Mouse (Mus musculus) T-helper 2 cell (primary cell): ENCODE data around the gene Spats1.

ENCODE experiments used
- in situ Hi-C: fragments of 300-600 bp; cut with MboI, MseI; formaldehyde crosslinking; loops from one replicate; pipeline ENCODE4 v1.15.1; 2025; ENCODE audit warnings: high pct_unique_total_duplicates

Spats1 gene

DNA sequence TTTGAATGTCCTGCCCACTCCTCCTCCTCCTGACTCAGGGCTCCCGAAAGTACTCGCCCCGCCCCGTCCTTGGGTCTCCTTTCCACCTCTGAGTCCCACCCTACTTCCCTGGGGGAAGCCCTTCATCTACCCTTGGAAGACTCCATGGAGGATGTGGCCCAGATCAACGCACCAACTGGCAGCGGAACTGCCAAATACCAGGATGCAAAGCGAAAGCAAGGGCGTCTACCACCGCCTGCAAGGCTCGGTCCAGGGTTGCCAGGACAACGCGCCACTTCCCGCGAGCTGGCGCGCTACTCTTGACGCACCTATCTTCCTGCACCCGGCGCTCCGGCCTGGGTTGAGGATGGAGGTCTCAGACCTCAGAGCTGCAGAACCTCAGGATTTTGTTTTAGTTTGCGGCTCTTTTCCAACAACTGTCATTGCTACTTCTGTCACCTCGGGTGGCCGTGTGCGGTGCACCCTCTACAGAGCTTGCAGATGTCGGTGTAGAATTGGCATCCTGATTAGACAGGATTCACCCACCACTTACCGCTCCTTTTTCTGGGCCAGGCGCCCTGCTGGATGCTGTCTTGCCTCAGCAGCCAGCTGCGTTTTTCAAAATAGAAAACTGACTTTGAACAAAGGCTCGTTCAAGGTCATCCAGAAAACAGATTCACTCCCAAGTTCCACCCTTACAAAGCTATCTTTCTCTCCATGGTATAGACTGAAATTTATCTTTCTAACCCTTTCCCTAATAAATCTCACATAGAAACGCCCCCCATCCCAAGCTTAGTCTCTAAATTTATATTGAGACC is at the start of gene Spats1:
Spats1 (minus strand) TSS at position 747 of the 797 bp plus-strand sequence.
- in situ Hi-C loops: loop anchor here (5.0 kb wide), 1 partner anchor 77 kb away; no protein-coding TSS in a partner anchor

GRCm38 (mm10) chr17:45524961-45525360 is 49.7 kb upstream of the Spats1 start:
- in situ Hi-C loops: no loop called here

DNA sequence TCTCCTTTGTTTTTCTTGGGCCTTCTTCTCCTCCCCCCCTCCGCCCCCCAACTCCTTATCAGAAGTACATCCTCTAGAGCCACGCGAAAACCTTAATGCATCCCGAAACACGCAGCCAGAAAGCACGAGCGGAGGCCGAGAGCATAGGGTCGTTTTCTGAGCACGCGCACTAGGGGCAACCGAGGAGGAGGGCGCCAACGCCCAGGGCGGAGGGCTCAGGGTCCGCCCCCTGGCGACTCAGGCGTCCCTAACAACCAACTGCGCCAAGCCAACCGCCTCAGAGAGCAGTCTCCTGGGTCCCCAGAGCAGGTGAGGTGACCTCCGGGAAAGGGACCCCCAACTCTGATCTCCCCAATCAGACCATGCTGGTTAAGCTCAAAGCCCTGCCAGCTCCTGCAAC is 48.0 kb upstream of the Spats1 start, which contains the start of gene Tcte1:
Tcte1 (plus strand) TSS at position 172 of the 400 bp plus-strand sequence.
- in situ Hi-C loops: no loop called here

DNA sequence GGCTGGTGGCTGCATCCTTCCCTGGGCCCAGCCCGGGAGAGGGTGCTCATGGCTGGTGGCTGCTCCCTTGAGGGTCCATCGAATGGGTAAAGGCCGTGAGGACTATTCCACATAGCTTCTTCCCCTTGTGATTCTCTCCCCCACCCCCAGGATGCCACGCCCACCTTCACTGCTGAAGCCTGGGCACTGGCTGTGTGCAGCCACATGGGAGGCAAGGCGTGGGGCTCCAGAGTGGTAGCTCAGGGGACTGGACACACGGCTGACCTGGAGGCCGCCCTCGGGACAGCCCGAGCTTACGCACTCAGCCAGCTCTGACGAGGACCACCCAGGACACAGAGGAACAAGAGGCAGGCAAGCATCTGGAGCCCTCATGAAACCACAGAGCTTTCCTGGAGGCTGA is 44.9 kb upstream of the Spats1 start:
- in situ Hi-C loops: no loop called here

- in situ Hi-C loops: no loop called here
These were observed 43.7 kb upstream of the Spats1 start for GRCm38 (mm10) chr17:45518766-45519475.

DNA sequence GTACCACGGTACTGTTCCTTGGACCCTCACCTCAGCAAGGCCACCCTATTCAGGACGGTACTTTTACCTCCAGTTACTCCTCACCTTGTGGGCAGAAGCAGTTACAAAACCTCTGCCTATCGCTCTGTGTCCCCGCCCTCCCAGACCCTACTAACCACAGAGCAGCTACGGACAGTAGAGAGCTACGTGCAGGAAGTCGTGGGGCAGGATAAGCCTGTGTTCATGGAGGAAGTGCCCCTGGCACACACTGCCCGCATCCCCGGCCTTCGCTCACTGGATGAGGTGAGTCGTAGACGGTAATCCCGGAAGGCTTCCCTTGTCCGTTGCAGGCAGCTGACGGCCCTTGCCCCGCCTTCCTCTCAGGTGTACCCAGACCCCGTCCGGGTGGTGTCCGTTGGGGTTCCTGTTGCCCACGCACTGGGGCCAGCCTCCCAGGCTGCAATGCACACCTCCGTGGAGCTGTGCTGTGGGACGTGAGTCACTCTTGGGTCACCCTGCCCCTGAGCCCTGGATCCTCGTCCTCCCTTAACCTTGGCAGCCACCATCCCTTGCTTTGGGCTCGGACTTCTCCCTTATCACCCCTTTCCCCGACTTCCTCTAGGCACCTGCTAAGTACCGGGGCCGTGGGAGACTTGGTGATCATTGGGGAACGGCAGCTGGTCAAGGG is 42.5 kb upstream of the Spats1 start:
- in situ Hi-C loops: no loop called here

GRCm38 (mm10) chr17:45517135-45517534 is 41.9 kb upstream of the Spats1 start:
- in situ Hi-C loops: no loop called here

GRCm38 (mm10) chr17:45516488-45516887 is 41.3 kb upstream of the Spats1 start:
- in situ Hi-C loops: no loop called here

DNA sequence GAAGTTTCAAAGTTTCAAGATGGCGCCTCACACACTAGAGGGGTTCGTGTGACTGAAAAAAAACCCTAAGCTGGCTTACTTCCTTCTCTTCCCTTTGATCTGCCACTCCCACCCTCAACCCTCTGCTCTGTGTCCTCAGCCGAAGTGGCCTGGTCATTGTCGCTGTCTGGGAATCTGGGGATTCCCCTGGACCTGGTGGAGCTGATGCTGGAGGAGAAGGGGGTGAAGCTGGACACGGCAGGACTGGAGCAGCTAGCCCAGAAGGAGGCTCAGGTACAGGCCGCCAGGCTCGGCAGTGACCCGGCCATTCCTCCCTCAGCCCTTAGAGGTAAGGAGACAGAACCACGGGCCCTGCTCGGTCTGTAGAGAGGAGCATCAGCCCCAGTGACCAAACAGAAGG is 40.6 kb upstream of the Spats1 start:
- in situ Hi-C loops: no loop called here

DNA sequence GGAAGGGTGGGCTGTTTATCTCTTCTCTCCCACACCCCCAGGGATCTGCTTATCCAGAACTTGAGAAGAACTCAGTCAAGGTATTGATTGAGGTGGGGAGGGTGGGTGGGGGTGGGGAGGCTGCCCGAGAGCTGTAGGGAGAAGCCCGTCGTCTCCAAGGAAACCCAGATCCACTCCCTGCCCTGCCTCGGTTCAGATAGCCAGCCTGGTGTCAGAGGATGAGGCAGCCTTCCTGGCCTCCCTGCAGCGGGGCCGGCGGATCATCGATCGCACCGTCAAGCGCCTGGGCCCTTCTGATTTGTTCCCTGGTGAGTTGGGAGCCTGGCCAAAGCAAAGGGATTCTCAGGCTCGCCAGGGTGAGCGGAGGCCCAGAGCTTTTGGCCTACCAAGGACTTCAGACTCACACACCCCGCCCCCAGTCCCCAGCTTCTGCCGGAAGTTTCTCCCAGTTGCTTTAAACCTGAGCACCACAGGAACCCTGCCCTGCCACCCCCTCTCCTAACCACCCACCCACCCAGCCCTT is 40.0 kb upstream of the Spats1 start:
- in situ Hi-C loops: no loop called here

DNA sequence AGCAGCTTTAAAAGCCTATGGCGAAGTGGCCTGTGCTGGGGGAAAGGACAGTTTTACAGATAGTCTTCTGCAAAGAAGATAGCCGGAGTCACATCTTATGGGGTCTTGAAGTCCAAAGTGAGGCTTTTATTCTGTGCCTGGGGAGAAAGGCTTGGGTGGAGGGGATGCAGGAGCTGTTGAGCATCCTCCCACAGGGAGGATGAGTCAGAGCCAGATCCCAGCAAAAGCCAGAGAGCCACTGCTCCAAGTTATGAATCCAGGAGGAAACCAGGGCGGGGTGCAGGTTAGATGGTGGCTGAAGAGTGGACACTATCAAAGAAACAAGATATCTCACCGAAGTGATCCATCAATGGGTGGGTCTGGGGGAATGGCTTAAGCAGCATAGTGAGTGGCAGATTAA is 36.5 kb upstream of the Spats1 start:
- in situ Hi-C loops: no loop called here

- in situ Hi-C loops: no loop called here
These were observed 35.7 kb upstream of the Spats1 start for GRCm38 (mm10) chr17:45510871-45511270.

GRCm38 (mm10) chr17:45506700-45507189 is 31.5 kb upstream of the Spats1 start, which contains the start of gene Aars2:
Gene Aars2, plus strand, starts transcription at chr17:45506841.
- in situ Hi-C loops: no loop called here

DNA sequence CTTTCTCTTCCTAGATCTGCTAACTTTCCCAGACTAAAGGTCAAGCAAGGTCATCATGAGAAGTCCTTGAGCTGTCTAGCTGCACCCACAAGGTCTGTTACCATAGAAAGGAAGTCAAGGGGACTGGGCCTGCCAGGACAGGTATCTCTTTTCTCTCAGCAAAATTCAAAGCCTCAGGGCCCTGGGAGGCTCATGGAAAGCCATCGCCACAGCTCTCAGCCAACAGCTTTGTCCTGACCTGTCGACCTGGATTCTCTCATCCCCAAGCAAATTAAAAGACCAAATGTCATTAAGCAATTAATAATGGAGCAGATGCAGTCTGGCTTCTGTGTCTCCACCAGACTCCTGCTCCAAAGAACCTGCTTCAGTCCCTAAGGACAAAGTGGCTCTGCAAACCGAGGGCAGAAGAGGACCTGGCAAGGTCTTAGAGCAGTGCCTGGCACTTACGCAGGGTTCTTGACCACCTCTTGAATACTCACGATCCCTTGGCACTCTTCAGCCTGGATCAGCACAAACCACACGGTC is 30.8 kb upstream of the Spats1 start:
- in situ Hi-C loops: no loop called here

DNA sequence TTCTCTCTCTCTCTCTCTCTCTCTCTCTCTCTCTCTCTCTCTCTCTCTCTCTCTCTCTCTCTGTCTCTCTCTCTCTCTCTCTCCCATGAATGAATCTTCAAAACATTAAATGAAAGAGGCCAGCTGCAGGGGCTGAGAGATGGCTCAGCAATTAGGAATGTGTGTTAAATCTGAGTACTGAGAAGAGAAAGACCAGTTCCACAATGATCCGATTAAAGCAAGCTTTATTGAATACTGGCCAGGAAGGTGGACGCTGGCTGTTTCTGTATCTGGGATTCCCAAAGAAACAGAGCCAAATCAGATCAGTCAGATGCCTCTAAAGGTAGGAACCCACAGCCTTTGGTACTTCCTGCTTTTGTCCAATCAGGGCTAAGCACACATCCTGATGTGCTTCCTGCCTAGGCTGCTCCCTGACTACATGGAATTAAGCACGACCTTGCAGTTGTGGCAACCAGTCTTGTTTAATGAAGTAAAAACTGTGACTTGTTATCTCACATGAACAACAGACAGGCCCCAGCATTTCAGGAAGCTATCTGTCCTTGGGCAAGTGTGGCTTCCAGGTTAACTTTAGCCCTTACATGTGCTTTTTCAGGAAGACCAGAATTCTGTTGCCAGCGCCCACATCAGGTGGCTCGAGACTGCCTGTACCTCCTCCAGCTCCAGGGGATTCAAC is 28.2 kb upstream of the Spats1 start:
- in situ Hi-C loops: no loop called here

DNA sequence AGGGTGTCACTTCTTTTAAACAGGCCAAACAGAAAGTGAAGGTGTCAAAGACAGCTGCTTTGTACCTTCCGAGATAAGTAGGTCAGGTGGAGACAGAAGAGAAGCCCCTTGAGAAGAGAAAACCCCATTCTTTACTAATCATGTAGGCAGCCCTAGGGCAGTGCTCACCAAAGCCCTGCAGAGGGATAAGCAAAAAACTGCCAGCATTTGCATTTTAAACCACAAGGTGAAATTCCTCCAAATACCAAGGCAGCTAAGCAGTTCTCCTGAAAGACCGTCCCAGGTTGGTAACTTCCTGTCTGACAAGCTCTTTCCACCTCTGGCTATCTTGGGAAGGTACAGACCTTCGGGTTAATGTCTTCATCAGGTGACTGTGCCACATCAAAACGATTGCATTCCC is 27.1 kb upstream of the Spats1 start:
- in situ Hi-C loops: no loop called here

DNA sequence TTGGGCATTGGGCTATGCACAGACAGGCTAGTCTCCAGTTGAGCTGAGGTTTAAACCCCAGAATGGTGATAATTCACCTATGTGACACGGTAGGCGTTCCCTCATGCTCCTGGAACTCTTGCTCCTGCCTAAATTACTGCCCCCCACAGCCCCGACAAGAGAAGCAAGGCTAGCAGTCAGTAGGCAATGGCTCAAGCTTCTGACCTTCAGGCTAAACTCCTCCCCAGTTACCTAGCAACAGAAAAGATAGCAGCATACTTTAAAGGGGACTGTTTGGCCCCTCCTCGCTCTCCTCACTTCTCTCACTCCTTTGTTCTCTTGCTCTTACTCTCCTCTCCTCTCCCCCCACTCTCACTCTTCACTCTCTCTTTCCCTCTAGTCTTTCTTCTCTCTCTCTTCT is 25.8 kb upstream of the Spats1 start:
- in situ Hi-C loops: no loop called here

DNA sequence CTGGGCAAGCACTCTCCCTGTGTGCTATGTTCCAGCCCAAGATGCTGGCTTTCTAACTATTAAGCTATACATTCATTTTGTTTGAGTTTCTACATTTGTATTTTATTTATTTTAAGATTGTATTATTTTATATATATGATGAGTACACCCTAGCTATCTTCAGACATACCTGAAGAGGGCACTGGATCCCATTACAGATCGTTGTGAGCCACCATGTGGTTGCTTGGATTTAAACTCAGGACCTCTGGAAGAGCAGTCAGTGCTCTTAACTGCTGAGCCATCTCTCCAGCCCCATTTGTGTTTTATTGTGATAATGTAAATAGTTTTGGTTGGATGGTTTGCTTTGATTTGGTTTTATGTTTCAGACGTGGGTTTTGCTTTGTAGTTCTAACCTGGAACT is 24.3 kb upstream of the Spats1 start:
- in situ Hi-C loops: no loop called here

GRCm38 (mm10) chr17:45498397-45498796 is 23.2 kb upstream of the Spats1 start:
- in situ Hi-C loops: no loop called here

- in situ Hi-C loops: no loop called here
These were observed 20.2 kb upstream of the Spats1 start for GRCm38 (mm10) chr17:45495398-45495797.

DNA sequence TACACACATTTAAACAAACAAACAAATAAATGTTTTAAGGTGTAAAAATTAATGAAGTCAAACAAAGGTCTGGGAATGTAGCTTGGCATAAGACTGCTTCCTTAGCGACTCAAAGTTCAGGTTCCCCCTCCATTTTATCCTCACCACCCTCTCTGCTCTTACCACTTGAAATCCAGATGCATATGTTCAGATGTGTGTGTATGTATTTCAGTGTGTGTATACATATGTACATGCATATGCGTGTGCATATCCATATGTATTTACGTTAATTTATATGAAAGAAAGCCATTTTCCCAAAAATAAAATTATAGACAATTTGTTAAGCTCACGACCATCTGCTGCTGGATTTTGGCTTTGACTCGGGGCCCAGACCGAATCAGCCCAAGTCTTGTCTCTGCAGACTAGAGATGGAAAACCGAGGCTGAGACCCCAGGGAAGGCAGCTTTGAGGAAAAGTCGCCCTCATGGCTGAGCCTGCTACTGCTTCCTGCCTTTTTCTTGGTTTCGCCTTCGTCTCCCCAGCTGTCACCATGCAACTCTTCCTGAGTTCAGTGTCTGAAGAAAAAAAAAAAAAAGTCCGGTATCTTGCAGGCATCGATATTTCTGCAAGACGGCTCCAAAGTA is 15.4 kb upstream of the Spats1 start:
- in situ Hi-C loops: no loop called here
